Mouse (Mus musculus) gonadal fat pad, adult 2 months (tissue): ENCODE data around the gene Cldn9. TPM values are rescaled to one million over a fixed set of nuclear protein-coding genes. Genes with fewer than 3 reads are reported as not detected.

Source experiments
- DNase-seq: peaks from one replicate; pipeline ENCODE4 v3.0.0-alpha.2; 2012; ENCODE audit warnings: low read depth
- polyA plus RNA-seq: library from polyadenylated mRNA; depleted of rRNA; stranded (reverse); fragments of >200 nt; gene quantifications from 2 replicates; pipeline ENCODE4 v1.2.3, GENCODE M21; 2012; rRNA removed

The Cldn9 gene
- polyA plus RNA-seq, result 0.99 and 1.7 TPM in 2 replicates

GRCm38 (mm10) chr17:23683856-23684672 is at the start of gene Cldn9:
Gene Cldn9, minus strand, starts transcription at chr17:23684026.
- DNase-seq, result no peak

- no peak for DNase-seq
Measured at GRCm38 (mm10) chr17:23730441-23730840, 46.6 kb upstream of the Cldn9 start.

GRCm38 (mm10) chr17:23726758-23727142 is 42.9 kb upstream of the Cldn9 start:
- no peak for DNase-seq

- DNase-seq, result no peak
Measured at GRCm38 (mm10) chr17:23725999-23726757, 42.4 kb upstream of the Cldn9 start, which contains the start of gene Pkmyt1. Gene Pkmyt1, plus strand, starts transcription at chr17:23726336.

- DNase-seq, result no peak
Measured at GRCm38 (mm10) chr17:23725477-23725876, 41.7 kb upstream of the Cldn9 start.

- DNase-seq, result no peak
Measured at GRCm38 (mm10) chr17:23722376-23723125, 38.7 kb upstream of the Cldn9 start, which contains the start of gene 1520401A03Rik. Gene 1520401A03Rik, minus strand, starts transcription at chr17:23722783.

GRCm38 (mm10) chr17:23721886-23722285 is 38.1 kb upstream of the Cldn9 start:
- no peak for DNase-seq

- DNase-seq, result no peak
Measured at GRCm38 (mm10) chr17:23719455-23719854, 35.6 kb upstream of the Cldn9 start.

- no peak for DNase-seq
Measured at GRCm38 (mm10) chr17:23717003-23717402, 33.2 kb upstream of the Cldn9 start.

- DNase-seq, result no peak
Measured at GRCm38 (mm10) chr17:23706212-23706611, 22.4 kb upstream of the Cldn9 start.

- DNase-seq, result no peak
Measured at GRCm38 (mm10) chr17:23705525-23706104, 21.8 kb upstream of the Cldn9 start.

GRCm38 (mm10) chr17:23704741-23705140 is 20.9 kb upstream of the Cldn9 start:
- DNase-seq, result no peak

GRCm38 (mm10) chr17:23703301-23703700 is 19.5 kb upstream of the Cldn9 start:
- no peak for DNase-seq

- no peak for DNase-seq
Measured at GRCm38 (mm10) chr17:23700079-23700478, 16.3 kb upstream of the Cldn9 start.

GRCm38 (mm10) chr17:23699131-23700077 is 15.6 kb upstream of the Cldn9 start:
- DNase-seq, result no peak

GRCm38 (mm10) chr17:23695801-23696200 is 12.0 kb upstream of the Cldn9 start:
- no peak for DNase-seq

- DNase-seq, result no peak
Measured at GRCm38 (mm10) chr17:23694491-23694890, 10.7 kb upstream of the Cldn9 start.

GRCm38 (mm10) chr17:23683226-23683625 is 600 bp downstream of the Cldn9 start:
- DNase-seq, result no peak

GRCm38 (mm10) chr17:23682530-23682929 is 1.3 kb downstream of the Cldn9 start:
- DNase-seq, result no peak

GRCm38 (mm10) chr17:23682092-23682491 is 1.7 kb downstream of the Cldn9 start:
- no peak for DNase-seq

- no peak for DNase-seq
Measured at GRCm38 (mm10) chr17:23681086-23681485, 2.7 kb downstream of the Cldn9 start.
